Mouse (Mus musculus): ENCODE results near the gene Ltbp1. TPM values are rescaled to one million over a fixed set of nuclear protein-coding genes. Genes with fewer than 3 reads are reported as not detected.

The Ltbp1 gene
- polyA plus RNA-seq, 1 experiment from 2014 or later, result 14.2 TPM

DNA sequence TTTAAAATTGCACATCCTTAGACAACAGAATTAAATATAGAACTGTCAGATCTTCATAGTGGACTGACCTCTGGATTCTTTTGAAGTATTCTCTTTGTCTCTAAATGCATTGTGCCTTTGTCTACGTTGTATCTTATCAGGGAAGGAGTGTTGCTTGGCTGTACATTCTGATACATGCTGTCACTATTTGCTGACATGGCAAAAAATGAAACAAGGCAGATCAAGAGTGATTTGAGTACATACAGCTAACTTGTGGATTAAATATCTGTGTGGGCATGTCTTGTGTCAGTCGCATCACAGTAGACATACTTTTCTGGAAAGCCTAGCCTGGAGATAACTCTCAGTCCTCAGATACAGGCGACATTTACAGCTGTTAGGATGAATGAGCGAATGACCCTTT, 335.9 kb downstream of the Ltbp1 start:
- Histone ChIP-seq H3K4me3 (ENCODE audit: low read depth, low read length) (no peak overlapping the region), H3K27ac (ENCODE audit: low read depth, low read length) (no peak overlapping the region), H3K9me3 (ENCODE audit: control insufficient read depth, low read length) (no peaks in the 10 kb centered on the region), H3K9ac (ENCODE audit: low read depth, low read length) (no peak overlapping the region), H3K36me3 (ENCODE audit: control insufficient read depth, insufficient read depth, low read length) (no peaks in the 10 kb centered on the region), H3K27me3 (replicated peaks; ENCODE audit: control insufficient read depth, insufficient read depth, low read length) (no peaks in the 10 kb centered on the region), H3K4me2 (no peak overlapping the region), H3K4me1 (replicated peaks; ENCODE audit: control insufficient read depth, insufficient read depth, low read length) (no peaks in the 10 kb centered on the region)
- ATAC-seq (replicated peaks; ENCODE audit: low FRiP score), result no peak
- DNase-seq (ENCODE audit: low spot score), result no peak
- 73% methylated on average over 4 of the region's 4 CpGs for WGBS

DNA sequence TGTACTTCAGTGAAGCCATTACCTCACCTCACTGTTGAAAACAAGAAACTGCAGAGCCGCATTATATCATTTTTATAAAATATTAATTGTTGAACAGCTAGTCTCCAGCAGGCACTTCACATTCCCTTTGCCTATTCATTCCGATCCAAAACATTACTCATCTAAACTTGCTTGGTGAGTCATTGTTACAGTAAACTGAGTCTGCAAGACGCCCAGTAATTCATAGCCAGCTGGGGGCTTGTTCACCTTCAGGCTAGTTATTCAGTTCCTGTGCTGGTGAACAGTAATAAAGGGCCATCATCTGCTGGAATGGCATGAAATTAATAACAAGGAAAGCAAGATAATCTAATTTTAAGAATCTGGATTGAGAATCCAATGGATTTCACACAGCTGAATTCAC, 339.7 kb downstream of the Ltbp1 start:
- H3K27ac ChIP-seq (ENCODE audit: low read depth, low read length), result no peak overlapping the region
- ATAC-seq (replicated peaks; ENCODE audit: low FRiP score), result no peak
- H3K4me1 ChIP-seq (replicated peaks; ENCODE audit: control insufficient read depth, insufficient read depth, low read length), result no peaks in the 10 kb centered on the region
- WGBS, result 87% methylated on average over 3 of the region's 3 CpGs
- no peak overlapping the region for H3K4me2 ChIP-seq
- DNase-seq (ENCODE audit: low spot score), result no peak
- no peak overlapping the region for H3K9ac ChIP-seq (ENCODE audit: low read depth, low read length)
- H3K9me3 ChIP-seq (ENCODE audit: control insufficient read depth, low read length), result no peaks in the 10 kb centered on the region
- no peaks in the 10 kb centered on the region for H3K36me3 ChIP-seq (ENCODE audit: control insufficient read depth, insufficient read depth, low read length)
- H3K27me3 ChIP-seq (replicated peaks; ENCODE audit: control insufficient read depth, insufficient read depth, low read length), result no peaks in the 10 kb centered on the region
- H3K4me3 ChIP-seq (ENCODE audit: low read depth, low read length), result no peak overlapping the region

DNA sequence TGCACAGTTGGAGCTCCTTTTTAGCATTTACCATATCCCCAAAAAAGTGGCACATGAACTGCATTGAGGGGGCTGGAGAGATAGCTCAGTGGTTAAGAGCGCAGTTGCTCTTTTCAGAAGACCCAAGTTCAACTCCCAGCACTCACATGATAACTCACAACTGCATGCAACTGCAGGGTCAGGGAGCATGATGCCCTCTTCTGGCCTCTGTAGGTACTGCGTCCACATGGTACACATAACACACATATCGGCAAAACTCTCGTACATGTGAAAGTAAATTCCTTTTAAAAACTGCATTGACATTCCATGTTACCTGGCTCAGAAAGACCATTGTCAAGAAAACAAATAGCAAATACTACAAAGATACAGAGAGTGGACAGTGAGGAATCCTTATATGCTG, 342.0 kb downstream of the Ltbp1 start:
- DNase-seq (ENCODE audit: low spot score) (no peak), ATAC-seq (replicated peaks; ENCODE audit: low FRiP score) (no peak)
- Histone ChIP-seq H3K9me3 (ENCODE audit: control insufficient read depth, low read length) (no peaks in the 10 kb centered on the region), H3K9ac (ENCODE audit: low read depth, low read length) (no peak overlapping the region), H3K4me1 (replicated peaks; ENCODE audit: control insufficient read depth, insufficient read depth, low read length) (no peaks in the 10 kb centered on the region), H3K27me3 (replicated peaks; ENCODE audit: control insufficient read depth, insufficient read depth, low read length) (no peaks in the 10 kb centered on the region), H3K4me3 (ENCODE audit: low read depth, low read length) (no peak overlapping the region), H3K36me3 (ENCODE audit: control insufficient read depth, insufficient read depth, low read length) (no peaks in the 10 kb centered on the region), H3K4me2 (no peak overlapping the region), H3K27ac (ENCODE audit: low read depth, low read length) (no peak overlapping the region)
- 94% methylated on average over 4 of the region's 4 CpGs for WGBS

DNA sequence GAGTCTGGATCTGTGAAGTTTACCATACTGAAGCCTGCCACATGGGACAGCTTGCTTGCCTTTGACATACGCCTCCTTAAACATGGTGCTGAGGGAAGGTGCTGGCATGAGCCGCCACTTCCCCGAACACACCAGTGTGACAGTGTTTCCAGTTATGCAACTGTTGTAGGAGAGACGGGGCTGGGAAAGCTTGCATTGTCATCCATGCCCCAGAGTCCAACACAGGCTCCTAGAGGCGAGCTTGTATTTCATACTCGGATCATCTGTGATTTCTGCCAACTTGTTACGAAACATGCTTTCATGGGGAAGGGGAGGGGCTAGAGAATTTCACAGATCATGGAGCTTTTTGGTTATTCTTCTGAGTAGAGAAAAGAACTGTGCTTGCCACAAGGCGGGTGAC, 343.7 kb downstream of the Ltbp1 start:
- H3K9me3 ChIP-seq (ENCODE audit: control insufficient read depth, low read length), result no peaks in the 10 kb centered on the region
- H3K27ac ChIP-seq (ENCODE audit: low read depth, low read length), result no peak overlapping the region
- no peak overlapping the region for H3K9ac ChIP-seq (ENCODE audit: low read depth, low read length)
- no peak overlapping the region for H3K4me3 ChIP-seq (ENCODE audit: low read depth, low read length)
- DNase-seq (ENCODE audit: low spot score) (no peak), ATAC-seq (replicated peaks; ENCODE audit: low FRiP score) (no peak)
- no peak overlapping the region for H3K4me2 ChIP-seq
- 82% methylated on average over 8 of the region's 8 CpGs for WGBS
- H3K27me3 ChIP-seq (replicated peaks; ENCODE audit: control insufficient read depth, insufficient read depth, low read length), result no peaks in the 10 kb centered on the region
- no peaks in the 10 kb centered on the region for H3K4me1 ChIP-seq (replicated peaks; ENCODE audit: control insufficient read depth, insufficient read depth, low read length)
- no peaks in the 10 kb centered on the region for H3K36me3 ChIP-seq (ENCODE audit: control insufficient read depth, insufficient read depth, low read length)

DNA sequence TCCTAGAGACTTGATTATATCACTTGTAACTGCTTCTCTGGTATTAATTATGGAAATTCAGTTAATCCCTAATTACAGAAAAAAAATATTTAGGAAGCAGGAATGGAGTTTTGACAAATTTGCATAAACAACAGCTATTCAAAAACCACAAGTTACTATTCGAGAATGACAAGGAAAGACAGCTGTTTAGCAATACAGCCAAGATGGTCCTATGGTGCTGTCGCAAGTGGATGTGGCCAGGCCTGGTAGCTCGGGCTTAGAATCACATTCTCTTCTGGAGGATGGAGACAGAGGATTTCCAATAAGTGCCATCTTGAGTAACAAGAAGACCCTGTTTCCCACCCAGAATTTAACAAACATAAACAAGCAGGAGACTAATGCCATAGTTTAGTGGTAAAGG, 344.2 kb downstream of the Ltbp1 start:
- no peaks in the 10 kb centered on the region for H3K4me1 ChIP-seq (replicated peaks; ENCODE audit: control insufficient read depth, insufficient read depth, low read length)
- WGBS, result 82% methylated on average over 3 of the region's 3 CpGs

DNA sequence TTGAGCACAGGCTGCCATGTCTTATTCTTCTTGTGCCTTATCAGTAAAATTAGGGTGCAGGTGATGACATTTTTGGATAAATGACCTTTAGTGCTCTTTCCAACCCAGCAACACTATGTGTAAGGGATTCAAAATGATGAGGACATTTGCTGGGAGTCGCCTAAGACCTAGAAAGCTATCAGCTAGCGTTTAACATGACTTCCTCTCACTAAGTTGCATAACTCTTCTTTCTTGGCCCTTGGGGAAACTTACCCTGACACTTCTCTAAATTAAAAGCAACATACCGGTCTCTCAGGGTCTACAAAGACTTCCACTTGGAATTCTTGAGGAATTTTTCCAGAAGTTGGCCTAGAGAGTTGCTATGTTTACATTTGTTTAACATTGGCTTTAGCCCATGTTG, 348.0 kb downstream of the Ltbp1 start:
- Histone ChIP-seq H3K9ac (ENCODE audit: low read depth, low read length) (no peak overlapping the region), H3K27me3 (replicated peaks; ENCODE audit: control insufficient read depth, insufficient read depth, low read length) (no peaks in the 10 kb centered on the region), H3K4me2 (no peak overlapping the region), H3K36me3 (ENCODE audit: control insufficient read depth, insufficient read depth, low read length) (no peaks in the 10 kb centered on the region), H3K27ac (ENCODE audit: low read depth, low read length) (no peak overlapping the region), H3K4me1 (replicated peaks; ENCODE audit: control insufficient read depth, insufficient read depth, low read length) (no peaks in the 10 kb centered on the region), H3K4me3 (ENCODE audit: low read depth, low read length) (no peak overlapping the region), H3K9me3 (ENCODE audit: control insufficient read depth, low read length) (no peaks in the 10 kb centered on the region)
- ATAC-seq (replicated peaks; ENCODE audit: low FRiP score) (no peak), DNase-seq (ENCODE audit: low spot score) (no peak)
- WGBS, result 69% methylated on average over 3 of the region's 3 CpGs

More for the DNA sequence above, 344.2 kb downstream of the Ltbp1 start:
- Histone ChIP-seq H3K27me3 (replicated peaks; ENCODE audit: control insufficient read depth, insufficient read depth, low read length) (no peaks in the 10 kb centered on the region), H3K4me2 (no peak overlapping the region), H3K4me3 (ENCODE audit: low read depth, low read length) (no peak overlapping the region), H3K9ac (ENCODE audit: low read depth, low read length) (no peak overlapping the region), H3K27ac (ENCODE audit: low read depth, low read length) (no peak overlapping the region), H3K36me3 (ENCODE audit: control insufficient read depth, insufficient read depth, low read length) (no peaks in the 10 kb centered on the region), H3K9me3 (ENCODE audit: control insufficient read depth, low read length) (no peaks in the 10 kb centered on the region)
- DNase-seq (ENCODE audit: low spot score) (no peak), ATAC-seq (replicated peaks; ENCODE audit: low FRiP score) (no peak)

DNA sequence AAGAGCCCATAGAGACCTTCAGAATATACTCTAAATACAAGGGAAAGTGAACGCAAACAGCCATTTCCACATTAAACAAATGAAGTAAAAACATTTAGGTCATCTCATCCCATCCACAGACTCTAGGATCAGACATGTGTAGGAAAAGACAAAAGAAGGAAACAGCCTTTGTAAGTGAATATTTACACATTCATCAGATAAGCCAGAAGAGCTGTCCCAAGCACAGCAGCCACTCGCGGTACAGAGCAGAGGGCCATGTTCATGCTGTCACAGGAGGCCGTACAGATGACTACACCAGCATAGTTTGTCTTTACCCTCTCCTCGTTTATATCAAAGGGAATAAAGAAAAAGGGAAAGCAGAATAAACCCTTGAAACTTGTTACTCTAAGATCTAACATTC, 350.1 kb downstream of the Ltbp1 start:
- no peak overlapping the region for H3K4me3 ChIP-seq (ENCODE audit: low read depth, low read length)
- ATAC-seq (replicated peaks; ENCODE audit: low FRiP score) (no peak), DNase-seq (ENCODE audit: low spot score) (no peak)
- 70% methylated on average over 5 of the region's 5 CpGs for WGBS
- no peaks in the 10 kb centered on the region for H3K9me3 ChIP-seq (ENCODE audit: control insufficient read depth, low read length)
- H3K27me3 ChIP-seq (replicated peaks; ENCODE audit: control insufficient read depth, insufficient read depth, low read length), result no peaks in the 10 kb centered on the region
- no peak overlapping the region for H3K9ac ChIP-seq (ENCODE audit: low read depth, low read length)
- no peaks in the 10 kb centered on the region for H3K36me3 ChIP-seq (ENCODE audit: control insufficient read depth, insufficient read depth, low read length)
- H3K4me1 ChIP-seq (replicated peaks; ENCODE audit: control insufficient read depth, insufficient read depth, low read length), result no peaks in the 10 kb centered on the region
- no peak overlapping the region for H3K27ac ChIP-seq (ENCODE audit: low read depth, low read length)
- H3K4me2 ChIP-seq, result no peak overlapping the region

DNA sequence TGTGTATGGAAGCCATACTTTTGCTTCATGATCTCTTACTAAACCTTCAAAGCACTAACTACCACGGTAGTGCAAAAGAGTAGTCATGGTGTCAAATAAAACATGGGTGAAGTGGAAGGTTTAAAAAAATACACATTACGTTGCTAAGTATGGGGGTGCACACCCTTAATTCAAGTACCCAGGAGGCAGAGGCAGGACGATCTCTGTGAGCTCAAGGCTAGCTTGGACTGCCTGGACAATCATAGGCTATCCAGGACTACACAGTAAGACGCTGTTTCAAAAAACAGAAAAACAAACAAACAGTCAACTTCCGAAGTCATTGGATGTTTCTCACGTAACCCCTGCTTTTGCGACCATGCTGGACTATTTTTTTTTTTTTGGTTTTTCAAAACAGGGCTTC, 354.7 kb downstream of the Ltbp1 start:
- Histone ChIP-seq H3K4me1 (replicated peaks; ENCODE audit: control insufficient read depth, insufficient read depth, low read length) (no peaks in the 10 kb centered on the region), H3K9me3 (ENCODE audit: control insufficient read depth, low read length) (no peaks in the 10 kb centered on the region), H3K9ac (ENCODE audit: low read depth, low read length) (no peak overlapping the region), H3K4me2 (no peak overlapping the region), H3K27me3 (replicated peaks; ENCODE audit: control insufficient read depth, insufficient read depth, low read length) (no peaks in the 10 kb centered on the region), H3K27ac (ENCODE audit: low read depth, low read length) (no peak overlapping the region), H3K36me3 (ENCODE audit: control insufficient read depth, insufficient read depth, low read length) (no peaks in the 10 kb centered on the region; the same call in 1 of the 2 replicates), H3K4me3 (ENCODE audit: low read depth, low read length) (no peak overlapping the region)
- 86% methylated on average over 7 of the region's 7 CpGs for WGBS
- ATAC-seq (replicated peaks; ENCODE audit: low FRiP score) (no peak), DNase-seq (ENCODE audit: low spot score) (no peak)

DNA sequence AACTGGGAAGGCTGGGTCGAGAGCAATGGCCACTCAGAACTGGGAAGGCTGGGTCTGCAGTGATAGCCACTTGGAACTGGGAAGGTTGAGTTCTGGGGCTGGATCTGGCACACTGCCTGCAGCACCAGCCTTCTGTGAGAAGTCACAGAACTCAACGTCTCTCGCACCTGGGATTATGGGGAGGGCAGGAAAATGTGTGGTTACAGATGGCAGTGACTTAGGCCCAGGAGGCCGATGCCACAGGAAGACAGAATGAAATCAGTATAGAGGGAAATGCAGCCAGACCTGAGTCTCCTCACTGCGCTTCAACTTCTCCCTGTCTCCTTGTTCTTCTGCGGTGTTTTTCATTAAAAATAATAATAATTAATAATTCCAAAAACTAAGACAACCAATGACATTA, 361.0 kb downstream of the Ltbp1 start:
- H3K4me3 ChIP-seq (ENCODE audit: low read depth, low read length), result no peak overlapping the region
- 84% methylated on average over 6 of the region's 6 CpGs for WGBS
- H3K27ac ChIP-seq (ENCODE audit: low read depth, low read length), result no peak overlapping the region
- H3K4me1 ChIP-seq (replicated peaks; ENCODE audit: control insufficient read depth, insufficient read depth, low read length), result no peaks in the 10 kb centered on the region
- H3K36me3 ChIP-seq (ENCODE audit: control insufficient read depth, insufficient read depth, low read length), result peaks cover 2% of the 10 kb centered on the region; the same call in 1 of the 2 replicates
- DNase-seq (ENCODE audit: low spot score) (no peak), ATAC-seq (replicated peaks; ENCODE audit: low FRiP score) (no peak)
- no peak overlapping the region for H3K9ac ChIP-seq (ENCODE audit: low read depth, low read length)
- H3K27me3 ChIP-seq (replicated peaks; ENCODE audit: control insufficient read depth, insufficient read depth, low read length), result no peaks in the 10 kb centered on the region
- no peaks in the 10 kb centered on the region; the same call in 1 of the 2 replicates for H3K9me3 ChIP-seq (ENCODE audit: control insufficient read depth, low read length)
- no peak overlapping the region for H3K4me2 ChIP-seq
